Mouse (Mus musculus) E14TG2a.4 (cell line): ENCODE results near the gene Spdya.

Experiments used
- CTCF ChIP-seq: conservative IDR thresholded peaks from 2 replicates; pipeline ENCODE4 v1.5.1; 2014; ENCODE audit warnings: low read length
- POU5F1 ChIP-seq: IDR thresholded peaks from 2 replicates; pipeline ENCODE4 v1.6.1; 2014; ENCODE audit warnings: low read length, borderline replicate concordance

GRCm38 (mm10) chr17:71597881-71598658 is 46.2 kb downstream of the Spdya start:
- TF ChIP-seq CTCF = no peak
- no peak for TF ChIP-seq POU5F1
